Comparison of ENCODE assay signal across 21 mouse cellular contexts in genomic region chr14:93653986-93654757, GRCm38 (mm10).
DNase-seq lines count a peak whose midpoint lies in the region; ATAC-seq and TF ChIP-seq lines count a peak whose summit lies in the region.
"Had no signal": no experiment of that assay in that cellular context is flagged by ENCODE, and none has a peak within 500 bp of the region (broad histone marks: within the 10 kb centered on the region; RNA-seq: fewer than 3 reads in every experiment).

No protein-coding gene starts in this region.

- H3K4me1 ChIP-seq in intestine, embryonic 14.5 days (replicated peaks; ENCODE audit: control insufficient read depth, insufficient read depth, low read length) = no peaks in the 10 kb centered on the region
- no peaks in the 10 kb centered on the region for H3K4me1 ChIP-seq in intestine, postnatal 0 days (replicated peaks; ENCODE audit: control insufficient read depth, insufficient read depth, low read length)
- H3K4me1 ChIP-seq in stomach, embryonic 14.5 days (ENCODE audit: control insufficient read depth, insufficient read depth, low read length) = peaks cover 4% of the 10 kb centered on the region; the same call in 1 of the 2 replicates
- no peaks in the 10 kb centered on the region for H3K4me1 ChIP-seq in stomach, postnatal 0 days (replicated peaks; ENCODE audit: control insufficient read depth, insufficient read depth)
- H3K4me1 ChIP-seq in intestine, embryonic 16.5 days (ENCODE audit: control insufficient read depth, insufficient read depth, low read length) = no peaks in the 10 kb centered on the region
- H3K4me1 ChIP-seq: embryonic facial prominence, embryonic 12.5 days; heart, embryonic 10.5 days; hindbrain, embryonic 10.5 days had no signal

- 52% methylated on average over 9 of the region's 9 CpGs for WGBS in intestine, embryonic 14.5 days
- WGBS in intestine, postnatal 0 days = 36% methylated on average over 9 of the region's 9 CpGs
- 28% methylated on average over 9 of the region's 9 CpGs for WGBS in stomach, embryonic 14.5 days
- 20% methylated on average over 9 of the region's 9 CpGs for WGBS in stomach, postnatal 0 days
- 41% methylated on average over 9 of the region's 9 CpGs for WGBS in intestine, embryonic 16.5 days

- TF ChIP-seq EP300 in stomach, postnatal 0 days (optimal IDR thresholded peaks at IDR 0.05) = no peak

- no peaks in the 10 kb centered on the region for H3K27me3 ChIP-seq in intestine, embryonic 14.5 days (replicated peaks; ENCODE audit: control insufficient read depth, insufficient read depth, low read length)
- H3K27me3 ChIP-seq in intestine, postnatal 0 days (replicated peaks; ENCODE audit: control insufficient read depth, insufficient read depth, low read length) = no peaks in the 10 kb centered on the region
- H3K27me3 ChIP-seq in stomach, embryonic 14.5 days (ENCODE audit: control insufficient read depth, insufficient read depth, low read length) = no peaks in the 10 kb centered on the region
- no peaks in the 10 kb centered on the region for H3K27me3 ChIP-seq in stomach, postnatal 0 days (ENCODE audit: control insufficient read depth, insufficient read depth, low read length)
- no peaks in the 10 kb centered on the region for H3K27me3 ChIP-seq in intestine, embryonic 16.5 days (replicated peaks; ENCODE audit: control insufficient read depth, insufficient read depth, low read length)
- H3K27me3 ChIP-seq: CH12.LX; embryonic facial prominence, embryonic 12.5 days; heart, embryonic 15.5 days had no signal

- peak; percentile 50; the same call in 1 of the 2 replicates for ATAC-seq in intestine, embryonic 14.5 days (replicated peaks; ENCODE audit: low FRiP score, low TSS enrichment, low read depth)
- no peak for ATAC-seq in intestine, postnatal 0 days
- ATAC-seq in stomach, embryonic 14.5 days (ENCODE audit: insufficient number of reproducible peaks, insufficient read depth, low FRiP score, low read depth) = peak; percentile 82; the same call in 1 of the 2 replicates
- ATAC-seq in stomach, postnatal 0 days (ENCODE audit: low FRiP score, low TSS enrichment) = no peak
- ATAC-seq in intestine, embryonic 16.5 days = peak; percentile 85
- ATAC-seq in megakaryocyte progenitor cell, adult 5-6 weeks (replicated peaks; ENCODE audit: poor library complexity) = no peak
- ATAC-seq: forebrain, embryonic 16.5 days had no signal

- H3K9me3 ChIP-seq in intestine, embryonic 14.5 days (ENCODE audit: control insufficient read depth, low read length) = no peaks in the 10 kb centered on the region
- H3K9me3 ChIP-seq in intestine, postnatal 0 days (ENCODE audit: control insufficient read depth) = no peaks in the 10 kb centered on the region
- H3K9me3 ChIP-seq in stomach, embryonic 14.5 days (ENCODE audit: control insufficient read depth, low read depth, low read length) = no peaks in the 10 kb centered on the region
- H3K9me3 ChIP-seq in stomach, postnatal 0 days (ENCODE audit: control insufficient read depth, low read length) = no peaks in the 10 kb centered on the region
- H3K9me3 ChIP-seq in intestine, embryonic 16.5 days (ENCODE audit: control insufficient read depth, low read length) = no peaks in the 10 kb centered on the region
- H3K9me3 ChIP-seq: embryonic facial prominence, embryonic 12.5 days; heart, embryonic 10.5 days; heart, embryonic 15.5 days; hindbrain, embryonic 10.5 days had no signal

- H3K36me3 ChIP-seq in intestine, embryonic 14.5 days (ENCODE audit: control insufficient read depth, insufficient read depth, low read length) = no peaks in the 10 kb centered on the region
- no peaks in the 10 kb centered on the region for H3K36me3 ChIP-seq in intestine, postnatal 0 days (ENCODE audit: control insufficient read depth, insufficient read depth)
- H3K36me3 ChIP-seq in stomach, embryonic 14.5 days (ENCODE audit: control insufficient read depth, insufficient read depth, low read length) = no peaks in the 10 kb centered on the region
- H3K36me3 ChIP-seq in stomach, postnatal 0 days (ENCODE audit: control insufficient read depth, insufficient read depth, low read length) = no peaks in the 10 kb centered on the region
- no peaks in the 10 kb centered on the region for H3K36me3 ChIP-seq in intestine, embryonic 16.5 days (ENCODE audit: control insufficient read depth, insufficient read depth, low read length)
- H3K36me3 ChIP-seq: embryonic facial prominence, embryonic 12.5 days; heart, embryonic 10.5 days; heart, embryonic 15.5 days; hindbrain, embryonic 10.5 days had no signal

- H3K27ac ChIP-seq in intestine, embryonic 14.5 days (ENCODE audit: low read depth) = no peak overlapping the region
- H3K27ac ChIP-seq in intestine, postnatal 0 days (ENCODE audit: low read depth, low read length) = no peak overlapping the region
- no peak overlapping the region for H3K27ac ChIP-seq in stomach, embryonic 14.5 days (ENCODE audit: low read length)
- H3K27ac ChIP-seq in stomach, postnatal 0 days (replicated peaks) = no peak overlapping the region
- no peak overlapping the region for H3K27ac ChIP-seq in intestine, embryonic 16.5 days (ENCODE audit: low read length)
- H3K27ac ChIP-seq: embryonic facial prominence, embryonic 12.5 days; gastrocnemius, adult 2 months; heart, embryonic 10.5 days; heart, embryonic 15.5 days; hindbrain, embryonic 10.5 days; hindbrain, embryonic 14.5 days had no signal

- no peak overlapping the region for H3K9ac ChIP-seq in intestine, embryonic 14.5 days (ENCODE audit: low read length)
- no peak overlapping the region for H3K9ac ChIP-seq in intestine, postnatal 0 days (ENCODE audit: low read depth, low read length)
- H3K9ac ChIP-seq in stomach, embryonic 14.5 days (replicated peaks; ENCODE audit: low read depth, low read length) = no peak overlapping the region
- no peak overlapping the region for H3K9ac ChIP-seq in stomach, postnatal 0 days (ENCODE audit: low read length)
- H3K9ac ChIP-seq in intestine, embryonic 16.5 days (ENCODE audit: low read depth, low read length) = no peak overlapping the region
- H3K9ac ChIP-seq: embryonic facial prominence, embryonic 12.5 days; heart, embryonic 15.5 days; hindbrain, embryonic 14.5 days had no signal

- no peak overlapping the region for H3K4me2 ChIP-seq in intestine, embryonic 14.5 days (ENCODE audit: low read length)
- no peak overlapping the region for H3K4me2 ChIP-seq in intestine, postnatal 0 days (replicated peaks; ENCODE audit: low read depth)
- H3K4me2 ChIP-seq in stomach, embryonic 14.5 days (replicated peaks; ENCODE audit: low read depth, low read length) = no peak overlapping the region
- H3K4me2 ChIP-seq in stomach, postnatal 0 days (replicated peaks; ENCODE audit: low read depth) = no peak overlapping the region
- H3K4me2 ChIP-seq in intestine, embryonic 16.5 days (ENCODE audit: low read depth, low read length) = peak overlapping the region; percentile 12; the same call in 1 of the 2 replicates
- H3K4me2 ChIP-seq: embryonic facial prominence, embryonic 12.5 days; heart, embryonic 15.5 days; hindbrain, embryonic 14.5 days had no signal

- H3K4me3 ChIP-seq in intestine, embryonic 14.5 days (ENCODE audit: low read depth, low read length) = no peak overlapping the region
- no peak overlapping the region for H3K4me3 ChIP-seq in intestine, postnatal 0 days (ENCODE audit: low read depth, low read length)
- no peak overlapping the region for H3K4me3 ChIP-seq in stomach, embryonic 14.5 days (ENCODE audit: low read depth, low read length)
- no peak overlapping the region for H3K4me3 ChIP-seq in stomach, postnatal 0 days (ENCODE audit: low read depth, low read length)
- no peak overlapping the region for H3K4me3 ChIP-seq in intestine, embryonic 16.5 days (ENCODE audit: low read length)
- H3K4me3 ChIP-seq: embryonic facial prominence, embryonic 12.5 days; gastrocnemius, adult 2 months; heart, embryonic 10.5 days; heart, embryonic 15.5 days; hindbrain, embryonic 10.5 days had no signal

- TF ChIP-seq CTCF in intestine, postnatal 0 days (IDR thresholded peaks at IDR 0.05; ENCODE audit: low read depth) = no peak
- TF ChIP-seq CTCF in stomach, postnatal 0 days (IDR thresholded peaks at IDR 0.05; ENCODE audit: low read depth) = no peak

- DNase-seq in intestine, embryonic 14.5 days (ENCODE audit: low spot score) = no peak
- no peak for DNase-seq in stomach, postnatal 0 days (ENCODE audit: low spot score)
- DNase-seq in thymus, postnatal 10 days (ENCODE audit: low spot score in 2 of 2) = no peak
- DNase-seq: adrenal gland, adult 2 months; adrenal gland, postnatal 25 days; cerebellum, adult 2 months; cerebellum, postnatal 14 days; gastrocnemius, adult 2 months; gastrocnemius, postnatal 25 days; heart, adult 11 months had no signal

Comparison
In these comparisons a context has a peak if more than half of its experiments do, and no peak if none do; other contexts are left out.
1. ATAC-seq: peak in intestine, embryonic 14.5 days (single experiment), stomach, embryonic 14.5 days (single experiment) and intestine, embryonic 16.5 days (single experiment); none in intestine, postnatal 0 days (single experiment), stomach, postnatal 0 days (single experiment) and megakaryocyte progenitor cell, adult 5-6 weeks (single experiment).